Mouse (Mus musculus): Measurements from ENCODE around the gene Amh.

Gene Amh

DNA sequence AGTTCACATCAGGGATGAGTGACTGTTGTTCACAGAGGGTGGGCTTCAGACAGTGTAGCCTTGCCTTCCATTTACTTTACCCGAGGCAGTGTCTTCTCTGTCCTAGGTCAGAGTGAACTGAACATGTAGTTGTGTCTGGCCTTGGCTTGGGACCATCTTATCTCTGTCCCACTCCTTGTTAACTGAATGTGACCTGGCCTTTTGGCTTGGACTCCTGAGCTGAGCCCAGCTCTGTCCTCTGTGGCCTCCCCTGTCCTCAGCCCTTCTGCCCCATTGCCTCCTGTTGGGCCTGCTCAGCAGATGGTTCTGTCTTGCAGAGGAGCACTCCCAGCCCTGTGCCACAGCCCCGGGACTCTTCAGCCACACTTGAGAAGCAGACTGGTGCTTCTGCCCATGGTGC is 17.5 kb upstream of the Amh start:
- DNase-seq, result no peak

DNA sequence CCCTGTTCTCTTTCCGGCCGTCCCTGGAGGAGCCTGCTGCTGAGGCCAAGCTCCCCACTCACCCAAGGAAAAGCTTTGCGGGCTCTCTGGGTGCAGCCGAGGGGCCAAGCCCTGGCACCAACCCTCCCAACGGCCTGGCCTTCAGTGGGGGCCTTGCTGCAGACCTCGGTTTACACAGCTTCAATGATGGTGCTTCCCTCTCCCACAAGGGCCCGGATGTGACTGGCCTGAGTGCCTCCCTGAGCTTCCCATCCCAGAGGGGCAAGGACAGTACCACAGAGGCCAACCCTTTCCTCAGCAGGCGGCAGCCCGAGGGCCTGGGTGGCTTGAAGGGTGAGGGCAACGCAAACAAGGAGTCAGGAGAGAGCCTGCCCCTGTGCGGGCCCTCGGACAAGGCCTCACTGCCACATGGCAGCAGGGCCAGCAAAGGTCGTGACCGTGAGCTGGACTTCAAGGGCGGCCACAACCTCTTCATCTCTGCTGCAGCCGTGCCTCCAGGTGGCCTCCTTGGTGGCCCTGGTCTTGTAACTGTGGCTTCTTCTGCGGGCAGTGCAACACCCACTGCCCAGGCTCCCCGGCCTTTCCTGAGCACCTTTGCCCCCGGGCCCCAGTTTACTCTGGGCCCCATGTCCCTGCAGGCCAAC is 14.2 kb upstream of the Amh start:
- no peak for DNase-seq

DNA sequence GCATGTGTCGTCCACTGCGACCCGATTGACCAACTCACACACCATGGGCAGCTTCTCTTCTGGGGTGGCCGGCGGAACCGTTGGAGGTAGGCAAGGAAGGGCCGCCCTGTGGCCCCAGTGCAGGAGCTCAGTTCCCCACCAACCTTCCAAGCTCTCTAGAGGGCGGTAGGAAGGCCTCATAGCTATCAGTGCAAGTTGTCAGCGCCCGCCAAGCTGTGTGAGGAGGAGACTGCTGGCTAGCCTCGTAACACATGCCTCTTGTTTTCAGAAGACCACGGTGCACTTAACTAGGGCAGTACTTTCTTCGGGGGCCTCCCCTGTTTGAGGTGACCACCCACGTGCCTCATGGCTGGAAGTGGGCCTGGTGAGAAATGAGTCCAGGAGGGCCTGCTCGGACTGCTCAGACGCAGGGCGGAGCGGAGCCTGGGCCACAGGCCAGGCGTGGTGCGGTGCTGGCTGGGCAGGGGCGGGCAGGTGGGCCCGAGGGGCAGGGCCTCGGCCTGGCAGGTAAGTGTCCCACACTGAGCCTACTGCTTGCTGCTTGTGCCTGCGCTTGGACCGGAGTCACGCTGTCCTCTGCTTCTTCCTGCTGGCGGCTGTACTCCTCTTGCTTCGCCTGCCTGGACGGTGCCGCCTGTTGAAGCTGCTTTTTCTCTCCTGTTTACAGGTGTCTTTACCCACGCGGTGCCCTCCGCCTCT is 13.4 kb upstream of the Amh start:
- no peak for DNase-seq

DNA sequence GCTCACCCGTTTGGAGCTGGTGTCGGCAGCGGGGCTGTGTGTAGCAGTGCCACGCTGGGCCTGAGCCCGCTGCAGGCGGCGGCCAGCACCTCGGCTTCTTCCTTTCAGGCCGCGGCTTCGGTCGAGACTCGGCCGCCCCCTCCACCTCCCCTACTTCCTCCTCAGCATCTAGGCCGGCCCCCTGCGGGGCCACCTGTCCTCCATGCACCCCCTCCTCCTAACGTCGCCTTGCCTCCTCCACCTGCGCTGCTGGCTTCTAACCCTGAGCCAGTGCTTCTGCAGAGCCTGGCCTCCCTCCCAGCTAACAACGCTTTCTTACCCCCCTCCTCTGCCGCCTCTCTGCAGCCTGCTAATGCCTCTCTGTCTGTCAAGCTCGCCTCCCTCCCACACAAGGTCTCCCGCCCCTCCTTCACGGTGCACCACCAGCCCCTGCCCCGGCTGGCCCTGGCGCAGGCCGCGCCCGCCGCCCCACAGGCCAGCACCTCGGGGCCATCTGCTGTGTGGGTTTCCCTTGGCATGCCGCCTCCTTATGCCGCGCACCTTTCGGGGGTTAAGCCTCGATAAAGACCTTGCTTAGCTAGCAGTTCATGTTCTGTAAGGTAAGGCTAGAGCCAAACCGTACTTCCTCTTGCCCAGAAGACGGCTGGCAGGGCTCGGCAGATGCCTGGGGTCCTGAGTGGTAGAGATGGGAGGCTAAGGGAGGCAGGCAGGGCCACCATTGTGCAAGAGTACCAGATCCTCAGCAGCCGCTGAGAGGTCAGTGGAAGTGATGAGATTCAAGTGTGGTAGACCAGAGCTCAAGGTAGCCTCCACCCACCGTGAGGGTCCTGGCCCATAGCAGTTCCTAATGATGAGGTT is 12.6 kb upstream of the Amh start:
- DNase-seq, result peak; percentile 84 to 85

DNA sequence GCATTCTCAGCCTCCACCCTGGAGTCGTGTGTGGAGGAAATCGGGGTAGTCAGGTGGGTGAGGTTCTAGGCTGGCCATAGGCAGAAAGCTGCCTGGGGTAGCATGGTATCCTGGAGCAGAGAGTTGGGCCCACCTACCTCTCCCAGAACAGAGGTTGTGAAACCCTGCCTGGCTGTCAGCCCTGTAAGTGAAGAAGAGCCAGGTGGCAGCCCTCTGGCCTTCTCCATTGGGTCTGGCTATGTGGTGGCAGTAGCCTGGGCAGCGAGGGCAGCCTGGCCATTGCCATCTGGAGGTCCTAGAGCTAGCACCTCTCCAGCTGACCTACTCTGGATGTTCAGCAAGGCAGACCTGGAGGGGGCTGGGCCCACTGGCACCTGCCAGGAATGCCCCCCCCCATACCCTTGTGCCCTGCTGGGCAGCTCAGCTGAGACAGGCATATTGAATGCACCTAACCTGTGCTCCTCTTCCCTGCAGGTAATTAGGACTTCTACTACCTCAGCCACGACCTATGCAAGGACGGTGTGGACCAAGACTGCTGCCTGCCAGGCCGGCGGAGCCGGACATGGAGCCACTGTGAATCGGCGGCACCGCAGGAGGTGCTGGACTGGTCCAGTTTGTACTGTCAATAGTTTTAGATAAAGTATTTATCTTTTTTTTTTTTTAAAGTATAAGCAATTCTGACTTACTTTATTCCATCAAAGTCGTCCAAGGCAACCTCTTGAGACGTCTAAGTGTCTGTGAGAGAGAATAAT is 11.8 kb upstream of the Amh start:
- DNase-seq, result peak; percentile 67 to 76

DNA sequence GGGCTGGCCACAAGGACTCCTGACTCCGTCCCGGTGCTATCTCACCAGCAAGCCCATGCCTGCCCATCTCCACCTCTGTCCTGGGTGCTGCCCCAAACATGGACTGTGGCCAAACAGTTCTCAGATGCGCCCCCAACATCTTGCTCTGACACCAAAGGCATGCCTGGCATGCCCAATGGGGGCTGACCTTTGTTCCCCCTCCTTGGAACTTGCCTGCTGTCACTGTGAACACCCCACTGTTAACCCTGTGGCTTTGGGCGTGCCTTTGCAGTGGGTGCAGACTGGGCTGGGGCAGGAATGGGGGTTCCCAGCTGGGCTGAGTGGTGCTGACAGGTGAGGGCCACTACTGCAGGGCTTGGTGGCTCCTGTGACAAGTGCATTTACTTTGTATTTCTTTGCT is 11.2 kb upstream of the Amh start:
- DNase-seq, result no peak

DNA sequence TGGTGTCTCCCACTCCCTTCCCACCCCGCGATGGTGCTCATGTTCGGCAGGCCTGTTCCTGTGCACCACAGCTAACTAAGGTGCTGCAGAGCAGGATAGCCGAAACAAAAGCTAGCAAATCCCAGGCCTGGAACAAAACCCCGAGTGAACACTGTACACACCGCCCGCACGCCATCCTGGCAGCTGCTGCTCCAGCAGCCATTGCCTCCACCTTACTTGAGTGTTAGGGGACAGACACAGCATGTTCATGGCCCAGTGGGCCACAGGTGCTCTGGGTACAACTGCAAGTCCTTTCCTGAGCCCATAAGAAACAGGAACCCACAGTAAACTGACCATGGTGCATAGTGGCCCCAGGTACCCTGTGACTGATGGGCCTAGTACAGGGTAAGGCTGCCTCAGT is 10.3 kb upstream of the Amh start:
- DNase-seq, result no peak

DNA sequence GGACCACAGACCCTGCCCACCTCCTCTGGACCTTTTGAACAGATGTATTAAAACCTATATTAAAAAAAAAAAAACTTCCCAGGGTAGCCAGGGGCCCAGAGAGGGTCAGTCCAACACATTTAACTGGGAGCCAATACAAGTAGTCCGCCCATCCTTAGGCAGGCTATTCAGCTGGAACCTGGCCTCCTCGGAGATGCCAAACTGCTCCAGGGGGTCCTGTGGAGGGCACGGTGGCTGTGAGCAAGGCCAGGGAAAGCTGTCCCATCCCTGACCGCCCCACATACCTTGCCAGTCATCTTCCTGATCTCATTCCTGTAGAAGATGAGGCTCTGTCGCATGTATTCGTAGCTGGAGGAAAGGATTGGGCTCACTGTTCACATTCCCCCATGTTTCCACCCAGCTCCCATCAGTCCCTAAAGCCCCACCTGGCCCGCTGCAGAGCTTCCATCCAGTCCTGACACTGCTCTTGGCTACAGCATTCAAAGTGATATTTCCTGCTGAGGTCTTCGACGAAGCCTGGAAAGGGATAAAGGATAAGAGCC is 8.7 kb upstream of the Amh start:
- DNase-seq, result peak; percentile 55 to 64

DNA sequence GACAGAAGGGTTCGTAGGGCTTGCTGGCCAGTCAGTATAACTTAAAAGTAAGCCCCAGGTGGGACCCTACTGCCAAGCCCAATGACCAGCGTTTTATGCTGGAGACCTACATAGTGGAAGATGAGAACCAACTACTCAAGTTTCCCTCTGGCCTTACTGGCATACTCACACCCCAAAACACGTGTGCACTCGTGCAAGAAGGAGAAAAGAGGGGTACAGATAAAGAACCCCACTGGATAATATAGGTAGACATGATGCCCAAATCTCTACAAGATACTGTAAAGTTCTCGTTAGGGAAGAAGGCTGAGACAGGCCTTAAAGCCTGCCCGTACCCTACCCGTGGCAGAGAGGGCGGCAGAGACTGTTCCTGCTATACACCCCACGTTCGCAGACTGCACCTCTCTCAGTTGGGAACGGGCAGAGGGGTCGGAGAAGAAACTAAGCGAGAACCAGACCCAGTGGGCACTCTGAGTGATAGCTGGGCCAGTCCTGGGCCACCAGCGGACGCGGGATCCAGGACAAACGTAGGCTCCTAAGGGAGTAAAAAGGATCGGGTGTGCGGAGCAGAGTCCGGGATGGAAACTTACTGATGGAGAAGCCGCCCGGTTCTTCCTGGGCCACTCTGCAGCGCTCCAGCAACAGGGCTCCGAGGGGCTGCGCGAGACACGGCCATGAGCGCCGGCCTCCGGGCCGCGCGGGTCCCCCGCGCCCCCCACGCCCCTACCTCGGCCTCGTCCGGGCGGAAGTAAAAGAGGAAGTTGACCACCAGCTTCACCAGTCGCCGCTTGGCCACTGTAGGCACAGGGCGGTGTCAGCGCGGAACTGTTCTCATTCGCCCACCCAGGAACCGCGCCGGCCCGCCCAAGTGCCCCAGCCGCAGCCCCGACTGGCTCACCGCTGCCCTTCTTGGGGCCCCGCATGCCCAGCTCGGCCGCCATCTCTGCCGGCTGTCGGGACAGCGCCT is 7.6 kb upstream of the Amh start:
- DNase-seq, result no peak

DNA sequence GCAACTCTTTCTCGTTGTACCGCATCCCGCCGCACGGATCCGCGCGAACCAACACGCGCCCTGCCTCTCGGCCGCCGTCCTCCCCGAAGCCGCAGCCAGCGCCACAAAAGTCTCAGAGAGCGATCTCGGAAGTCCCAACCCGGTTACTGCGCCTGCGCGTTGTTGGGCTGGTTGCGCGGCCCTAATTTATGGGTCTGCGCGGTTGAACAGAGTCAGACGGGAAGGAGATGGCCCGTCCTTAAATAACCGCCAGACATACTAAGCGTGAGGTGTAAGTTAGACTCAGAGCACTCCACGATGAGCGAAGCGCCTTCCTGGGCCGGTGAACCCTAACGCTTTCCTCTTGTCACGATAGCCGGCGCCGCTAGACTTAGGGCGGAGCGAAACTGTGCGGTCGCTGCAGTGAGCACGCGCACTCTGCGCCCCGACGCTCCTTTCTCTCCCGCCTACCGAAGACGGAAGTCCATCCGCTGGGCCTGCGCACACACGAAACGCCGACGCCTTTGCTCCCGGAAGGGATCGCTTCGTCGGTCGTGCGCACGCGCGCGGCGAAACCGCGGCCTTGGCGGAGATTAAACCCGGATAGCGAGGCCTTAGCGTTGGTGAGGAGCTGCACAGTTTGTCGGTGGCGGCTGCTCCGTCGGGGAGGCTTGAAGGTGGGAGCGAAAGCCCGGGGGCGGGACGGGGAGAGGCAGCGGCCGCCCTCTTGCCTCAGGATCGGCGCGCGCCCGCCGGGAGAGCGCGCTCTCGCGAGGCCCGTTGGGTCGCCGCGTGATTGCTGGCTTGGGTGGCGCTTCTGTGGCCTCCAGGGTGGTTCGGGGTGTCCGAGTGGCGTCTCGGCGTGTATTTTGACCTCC is 6.7 kb upstream of the Amh start, which contains the start of the genes Sf3a2 and Plekhj1:
Sf3a2 (plus strand) TSS at position 49 of the 857 bp plus-strand sequence.
Plekhj1 (minus strand) TSS at position 477 of the 857 bp plus-strand sequence.
- DNase-seq, result peak; percentile 98

DNA sequence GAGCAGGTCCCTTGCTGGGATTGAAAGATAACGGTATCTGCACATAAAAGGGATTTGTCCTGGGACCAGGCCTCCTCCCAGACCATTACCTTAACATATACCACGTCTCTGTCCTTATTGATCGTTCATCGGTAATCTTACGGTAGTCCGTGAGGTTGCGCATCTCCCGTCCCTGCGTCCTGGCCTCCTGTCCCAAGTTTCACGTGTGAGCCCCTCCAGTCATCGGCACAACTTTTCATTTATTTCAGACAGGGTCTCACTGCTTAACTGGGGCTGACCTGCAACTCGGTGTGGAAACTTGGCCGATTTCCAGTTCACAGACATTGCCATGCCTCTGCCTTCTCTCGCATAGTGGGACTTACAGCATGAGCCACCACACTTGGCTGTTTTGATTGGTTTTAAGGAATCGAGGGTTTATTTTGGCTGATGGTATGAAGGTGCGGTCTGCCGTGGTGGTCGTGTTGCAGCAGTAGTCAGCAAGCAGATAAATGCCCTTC is 5.9 kb upstream of the Amh start:
- DNase-seq, result no peak

DNA sequence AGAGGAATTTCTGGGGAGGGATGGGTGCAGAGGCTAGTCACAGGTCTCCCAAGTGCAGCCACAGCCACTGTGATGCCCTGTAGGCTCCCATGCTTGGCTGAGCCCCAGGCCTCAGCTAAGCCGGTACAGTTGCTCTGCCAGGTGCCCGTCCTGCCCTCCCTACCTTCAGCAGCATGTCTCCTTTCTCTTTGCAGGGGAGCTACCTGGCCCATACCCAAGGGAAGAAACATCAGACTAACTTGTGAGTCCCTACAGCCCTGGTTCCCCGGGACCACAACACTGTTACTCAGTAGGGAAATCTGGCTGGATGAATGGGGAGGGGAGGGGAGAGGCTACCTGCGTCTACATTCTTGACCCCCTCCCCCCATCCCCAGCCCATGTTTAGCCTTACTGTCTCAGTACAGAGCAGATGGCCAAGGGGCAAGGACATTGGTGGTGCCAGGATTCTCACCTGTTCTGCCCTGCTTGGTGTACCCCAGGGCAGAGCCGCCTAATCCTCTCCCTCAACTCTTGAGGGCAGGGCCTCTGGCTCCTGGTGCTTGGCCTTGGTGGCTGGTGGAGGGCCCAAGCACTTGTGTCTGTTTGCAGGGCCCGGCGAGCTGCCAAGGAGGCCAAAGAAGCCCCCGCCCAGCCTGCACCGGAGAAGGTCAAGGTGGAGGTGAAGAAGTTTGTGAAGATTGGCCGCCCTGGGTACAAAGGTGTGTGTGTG is 2.7 kb upstream of the Amh start:
- DNase-seq, result no peak

DNA sequence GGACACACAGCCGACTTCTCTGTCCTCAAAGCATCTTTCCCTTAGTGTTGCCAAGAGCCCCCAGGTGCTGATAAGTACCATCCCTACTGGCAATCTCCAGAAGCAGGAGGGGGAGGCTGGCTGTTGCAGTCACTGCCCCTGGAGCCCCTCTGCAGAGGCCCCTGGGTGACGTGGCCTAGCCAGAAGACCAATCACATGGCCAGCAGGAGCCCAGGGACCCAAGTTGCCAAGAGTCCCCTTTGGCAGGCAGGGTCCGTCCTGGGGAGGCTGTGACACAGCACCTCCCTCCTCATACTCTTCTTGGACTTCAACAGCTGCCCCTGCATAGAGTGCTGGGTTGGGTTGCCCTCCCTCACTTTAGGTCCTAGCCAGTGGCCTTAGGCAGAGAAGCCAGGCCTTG is 2.0 kb upstream of the Amh start:
- no peak for DNase-seq

DNA sequence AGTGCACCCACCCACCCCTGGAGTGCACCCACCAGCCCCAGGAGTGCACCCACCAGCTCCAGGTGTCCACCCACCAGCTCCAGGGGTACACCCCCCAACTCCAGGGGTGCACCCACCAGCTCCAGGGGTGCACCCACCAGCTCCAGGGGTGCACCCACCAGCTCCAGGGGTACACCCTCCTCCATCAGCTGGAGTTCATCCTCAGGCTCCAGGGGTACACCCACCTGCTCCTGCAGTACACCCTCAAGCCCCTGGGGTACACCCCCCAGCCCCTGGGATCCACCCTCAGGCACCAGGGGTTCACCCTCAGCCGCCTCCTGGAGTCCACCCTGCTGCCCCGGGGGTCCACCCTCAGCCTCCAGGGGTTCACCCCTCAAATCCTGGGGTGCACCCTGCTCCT is 703 bp upstream of the Amh start:
- no peak for DNase-seq

DNA sequence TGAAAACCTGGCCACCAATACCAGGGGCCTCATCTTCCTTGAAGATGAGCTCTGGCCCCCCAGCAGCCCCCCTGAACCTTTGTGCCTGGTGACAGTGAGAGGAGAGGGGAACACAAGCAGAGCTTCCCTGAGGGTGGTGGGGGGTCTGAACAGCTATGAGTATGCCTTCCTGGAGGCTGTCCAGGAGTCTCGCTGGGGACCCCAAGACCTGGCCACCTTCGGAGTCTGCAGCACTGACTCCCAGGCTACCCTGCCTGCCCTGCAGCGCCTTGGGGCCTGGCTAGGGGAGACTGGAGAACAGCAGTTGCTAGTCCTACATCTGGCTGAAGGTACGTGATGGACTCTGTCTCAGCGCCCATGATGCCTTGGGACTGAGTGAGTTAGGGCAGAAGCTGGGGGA is 279 bp downstream of the Amh start:
- peak in 1 of 2 experiments; percentile 34 for DNase-seq

DNA sequence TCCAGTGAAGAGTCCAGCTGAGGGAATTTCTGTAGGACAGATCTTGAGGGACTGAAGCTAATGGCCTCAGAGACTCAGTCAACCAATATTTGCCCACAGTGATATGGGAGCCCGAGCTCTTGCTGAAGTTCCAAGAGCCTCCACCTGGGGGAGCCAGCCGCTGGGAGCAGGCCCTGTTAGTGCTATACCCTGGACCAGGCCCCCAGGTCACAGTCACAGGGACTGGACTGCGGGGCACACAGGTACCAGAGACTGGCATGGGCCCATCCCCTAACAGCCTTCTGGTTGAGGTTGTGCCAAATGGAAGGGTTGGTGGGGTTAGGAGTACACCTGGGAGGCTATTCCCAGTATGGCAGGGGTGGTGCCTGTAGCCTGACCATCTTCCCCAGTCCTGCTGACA is 882 bp downstream of the Amh start:
- peak; percentile 92 to 97 for DNase-seq

DNA sequence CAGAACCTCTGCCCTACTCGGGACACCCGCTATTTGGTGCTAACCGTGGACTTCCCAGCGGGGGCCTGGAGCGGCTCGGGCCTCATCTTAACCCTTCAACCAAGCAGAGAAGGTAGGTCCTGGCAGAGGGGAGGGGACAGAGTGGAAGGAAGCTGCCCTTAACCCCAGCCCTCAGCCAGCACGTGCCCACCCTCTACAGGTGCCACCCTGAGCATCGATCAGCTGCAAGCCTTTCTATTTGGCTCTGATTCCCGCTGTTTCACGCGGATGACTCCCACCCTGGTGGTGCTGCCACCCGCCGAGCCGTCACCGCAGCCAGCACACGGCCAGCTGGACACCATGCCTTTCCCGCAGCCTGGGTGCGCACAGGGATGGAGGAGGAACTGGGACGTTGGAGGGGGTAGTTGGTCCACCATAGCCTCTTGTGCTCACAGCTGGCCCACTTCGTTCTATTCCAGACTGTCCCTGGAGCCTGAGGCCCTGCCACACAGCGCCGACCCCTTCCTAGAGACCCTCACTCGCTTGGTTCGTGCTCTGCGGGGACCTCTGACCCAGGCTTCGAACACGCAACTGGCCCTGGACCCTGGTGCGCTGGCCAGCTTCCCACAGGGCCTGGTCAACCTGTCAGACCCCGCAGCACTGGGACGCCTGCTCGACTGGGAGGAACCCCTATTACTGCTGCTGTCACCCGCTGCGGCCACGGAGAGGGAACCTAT is 1.5 kb downstream of the Amh start:
- DNase-seq, result peak; percentile 36 to 63

DNA sequence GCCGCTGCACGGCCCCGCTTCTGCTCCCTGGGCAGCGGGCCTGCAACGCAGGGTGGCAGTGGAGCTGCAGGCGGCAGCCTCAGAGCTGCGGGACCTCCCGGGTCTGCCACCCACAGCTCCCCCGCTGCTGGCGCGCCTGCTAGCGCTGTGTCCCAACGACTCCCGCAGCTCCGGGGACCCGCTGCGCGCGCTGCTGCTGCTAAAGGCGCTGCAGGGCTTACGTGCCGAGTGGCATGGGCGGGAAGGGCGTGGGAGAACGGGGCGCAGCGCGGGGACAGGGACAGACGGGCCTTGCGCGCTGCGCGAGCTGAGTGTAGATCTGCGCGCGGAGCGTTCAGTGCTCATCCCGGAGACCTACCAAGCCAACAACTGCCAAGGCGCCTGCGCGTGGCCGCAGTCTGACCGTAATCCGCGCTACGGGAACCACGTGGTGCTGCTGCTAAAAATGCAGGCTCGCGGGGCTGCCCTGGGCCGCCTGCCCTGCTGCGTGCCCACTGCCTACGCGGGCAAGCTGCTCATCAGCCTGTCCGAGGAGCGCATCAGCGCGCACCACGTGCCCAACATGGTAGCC is 2.1 kb downstream of the Amh start:
- peak; percentile 88 to 90 for DNase-seq
